Mouse (Mus musculus) intestine, postnatal 0 days (tissue): ENCODE data around the gene Rnft2. TPM values are rescaled to one million over a fixed set of nuclear protein-coding genes. Genes with fewer than 3 reads are reported as not detected.
A peak's percentile ranks its signal among the peaks of the same experiment; 100 is the strongest.

ENCODE experiments used
- ATAC-seq: fragments of 200-750 bp; cut with Nextera tagmentation; 2 replicates; pipeline ENCODE4 v1.8.0; 2017; ENCODE audit warnings: mild to moderate bottlenecking, moderate TSS enrichment, moderate library complexity
- H3K27ac ChIP-seq: fragments of 300-500 bp; sonication (generic); 2 replicates; pipeline ENCODE4 v1.5.1; 2014; ENCODE audit warnings: mild to moderate bottlenecking, low read depth, low read length, moderate library complexity
- H3K27me3 ChIP-seq: fragments of 300-500 bp; sonication (generic); replicated peaks from 2 replicates; pipeline ENCODE4 v1.6.1; 2014; ENCODE audit warnings: low read length, mixed read lengths; ENCODE audit not compliant: control insufficient read depth, insufficient read depth
- H3K36me3 ChIP-seq: fragments of 300-500 bp; sonication (generic); 2 replicates; pipeline ENCODE4 v1.6.1; 2014; ENCODE audit warnings: mild to moderate bottlenecking, moderate library complexity; ENCODE audit not compliant: control insufficient read depth, insufficient read depth
- H3K4me1 ChIP-seq: fragments of 300-500 bp; sonication (generic); replicated peaks from 2 replicates; pipeline ENCODE4 v1.6.1; 2014; ENCODE audit warnings: antibody characterized with exemption, low read length, mixed read lengths; ENCODE audit not compliant: control insufficient read depth, insufficient read depth
- H3K4me2 ChIP-seq: fragments of 300-500 bp; sonication (generic); replicated peaks from 2 replicates; pipeline ENCODE4 v1.6.1; 2014; ENCODE audit warnings: low read depth, mild to moderate bottlenecking, moderate library complexity
- H3K4me3 ChIP-seq: fragments of 300-500 bp; sonication (generic); 2 replicates; pipeline ENCODE4 v1.5.1; 2014; ENCODE audit warnings: low read depth, low read length
- H3K9ac ChIP-seq: fragments of 300-500 bp; sonication (generic); 2 replicates; pipeline ENCODE4 v1.6.1; 2014; ENCODE audit warnings: mild to moderate bottlenecking, low read depth, low read length
- H3K9me3 ChIP-seq: fragments of 300-500 bp; sonication (generic); 2 replicates; pipeline ENCODE4 v1.6.1; 2016; ENCODE audit warnings: mixed run types; ENCODE audit not compliant: control insufficient read depth
- CTCF ChIP-seq: sonication (generic); IDR thresholded peaks from 2 replicates; pipeline ENCODE4 v1.5.1; 2016; ENCODE audit warnings: low read depth, mild to moderate bottlenecking, control low read depth, antibody characterized with exemption, moderate library complexity
- WGBS: fragments of 180-500 bp; shearing (Covaris S2); extraction: QIAGEN DNeasy Blood & Tissue Kit; methylation state at CpG from one replicate; pipeline ENCODE4 v1.1.7; 2014; 5-methylcytosine and 5-hydroxymethylcytosine counted together
- polyA plus RNA-seq: library from polyadenylated mRNA; unstranded; fragments of >200 nt; fragmentation: Nextera tagmentation; extraction: Ambion mirVana; gene quantifications from 2 replicates; pipeline ENCODE4 v1.2.1, GENCODE M21; 2015

Gene Rnft2
- polyA plus RNA-seq, 1 experiment from 2014 or later = 0.42 TPM

DNA sequence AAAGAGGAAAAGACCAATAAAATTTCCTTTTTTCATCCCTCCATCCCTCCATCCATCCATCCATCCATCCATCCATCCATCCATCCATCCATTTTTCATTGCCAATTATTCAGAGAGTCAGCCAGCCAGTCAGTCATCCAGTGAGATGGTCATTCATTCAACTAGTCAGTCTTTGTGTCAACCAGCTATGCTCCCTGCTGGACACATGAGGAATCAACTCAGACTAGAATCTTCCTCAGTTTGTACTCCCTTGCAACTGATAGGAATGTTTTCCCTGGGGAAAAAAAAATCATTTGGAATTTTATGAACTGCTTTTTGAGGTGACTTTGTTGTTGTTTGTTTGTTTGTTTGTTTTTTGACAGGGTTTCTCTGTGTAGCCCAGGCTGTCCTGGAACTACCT, 79.5 kb downstream of the Rnft2 start:
- ATAC-seq = no peak
- Histone ChIP-seq H3K27ac (no peak overlapping the region), H3K9ac (no peak overlapping the region), H3K27me3 (peaks cover 52% of the 10 kb centered on the region), H3K4me1 (no peaks in the 10 kb centered on the region), H3K4me2 (no peak overlapping the region), H3K9me3 (no peaks in the 10 kb centered on the region), H3K4me3 (no peak overlapping the region), H3K36me3 (no peaks in the 10 kb centered on the region)
- peak; percentile 50 for TF ChIP-seq CTCF

DNA sequence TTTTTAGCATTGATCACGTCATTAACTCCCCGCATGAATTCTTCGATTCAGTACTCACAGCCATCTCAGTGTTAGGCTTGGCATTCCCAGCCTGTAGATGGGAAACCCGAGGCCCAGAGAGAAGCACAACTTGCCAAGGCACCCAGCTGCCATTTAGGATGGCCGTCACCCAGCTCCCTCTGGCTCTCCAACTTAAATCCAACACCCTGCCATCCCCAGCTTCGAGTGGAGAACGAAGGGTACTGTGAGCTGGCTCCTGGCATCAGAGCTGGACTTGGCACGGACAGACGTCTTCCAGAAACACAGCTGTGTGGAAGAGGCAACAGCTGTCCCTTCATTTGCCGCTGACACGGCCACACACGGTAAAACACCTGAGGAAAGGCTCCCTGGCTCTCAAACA, 80.3 kb downstream of the Rnft2 start, which contains the start of gene Hrk:
Hrk (plus strand) TSS at position 68 of the 400 bp plus-strand sequence.
- no peak within 1 kb of the TSS for H3K4me3 ChIP-seq
- no peak for TF ChIP-seq CTCF
- WGBS = 64% methylated on average over 12 of the region's 12 CpGs
- no peak within 1 kb of the TSS for H3K9ac ChIP-seq
- no peak within 1 kb of the TSS for H3K27ac ChIP-seq
- H3K27me3 ChIP-seq = peaks cover 43% of the 10 kb centered on the region
- no peak within 1 kb of the TSS for H3K4me2 ChIP-seq
- no peaks in the 10 kb centered on the region for H3K9me3 ChIP-seq
- no peaks in the 10 kb centered on the region for H3K36me3 ChIP-seq
- no peaks in the 10 kb centered on the region for H3K4me1 ChIP-seq
- no peak for ATAC-seq

DNA sequence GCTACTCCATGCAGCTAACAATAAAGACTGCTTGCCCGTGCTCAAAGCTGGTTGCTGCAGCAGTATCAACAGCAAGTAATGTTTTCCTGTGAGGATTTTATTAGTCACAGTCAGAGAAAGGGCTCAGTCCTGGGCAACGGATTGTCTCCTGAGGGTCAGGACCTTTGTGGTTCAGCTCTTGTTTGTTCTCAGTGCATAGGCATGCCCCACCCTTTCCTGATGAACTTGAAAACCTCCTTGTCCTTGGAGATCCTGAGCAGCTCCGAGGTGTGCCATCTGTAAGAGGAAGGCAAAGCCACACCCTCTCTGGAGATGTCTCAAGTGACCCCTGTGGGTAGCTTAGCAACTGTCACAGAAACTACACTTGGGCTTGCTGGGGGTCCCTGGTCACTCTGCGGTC, 84.2 kb downstream of the Rnft2 start:
- Histone ChIP-seq H3K27ac (no peak overlapping the region), H3K4me2 (no peak overlapping the region), H3K4me1 (no peaks in the 10 kb centered on the region), H3K9ac (no peak overlapping the region), H3K27me3 (peaks cover 21% of the 10 kb centered on the region), H3K9me3 (no peaks in the 10 kb centered on the region), H3K4me3 (no peak overlapping the region), H3K36me3 (no peaks in the 10 kb centered on the region)
- TF ChIP-seq CTCF = no peak
- 19% methylated on average over 4 of the region's 4 CpGs for WGBS
- ATAC-seq = no peak

DNA sequence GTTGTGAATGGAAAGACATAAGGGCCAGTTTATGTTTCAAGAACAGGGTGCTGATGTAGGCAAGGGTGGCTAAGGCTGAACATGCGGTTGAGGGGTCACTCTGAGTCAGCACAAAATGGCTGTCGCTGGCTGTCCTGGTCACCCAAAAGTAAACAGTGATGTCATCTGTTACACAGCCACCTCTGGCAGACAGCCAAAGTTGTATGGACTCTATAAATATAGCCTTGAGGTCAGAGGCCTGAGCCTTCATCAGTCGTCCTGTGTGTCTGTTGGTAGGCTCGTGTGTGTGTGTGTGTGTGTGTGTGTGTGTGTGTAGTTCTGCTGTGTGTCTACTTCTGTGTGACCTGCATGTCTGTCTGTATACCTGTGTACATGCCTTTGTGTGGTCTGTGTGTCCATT, 87.9 kb downstream of the Rnft2 start:
- H3K4me1 ChIP-seq = no peaks in the 10 kb centered on the region
- peaks cover 6% of the 10 kb centered on the region; the same call in 1 of the 2 replicates for H3K27me3 ChIP-seq
- H3K4me2 ChIP-seq = no peak overlapping the region
- no peak overlapping the region for H3K4me3 ChIP-seq
- no peak for TF ChIP-seq CTCF
- no peaks in the 10 kb centered on the region for H3K9me3 ChIP-seq
- 10% methylated on average over 4 of the region's 4 CpGs for WGBS
- no peak overlapping the region for H3K27ac ChIP-seq
- no peak overlapping the region for H3K9ac ChIP-seq
- H3K36me3 ChIP-seq = no peaks in the 10 kb centered on the region
- ATAC-seq = no peak

DNA sequence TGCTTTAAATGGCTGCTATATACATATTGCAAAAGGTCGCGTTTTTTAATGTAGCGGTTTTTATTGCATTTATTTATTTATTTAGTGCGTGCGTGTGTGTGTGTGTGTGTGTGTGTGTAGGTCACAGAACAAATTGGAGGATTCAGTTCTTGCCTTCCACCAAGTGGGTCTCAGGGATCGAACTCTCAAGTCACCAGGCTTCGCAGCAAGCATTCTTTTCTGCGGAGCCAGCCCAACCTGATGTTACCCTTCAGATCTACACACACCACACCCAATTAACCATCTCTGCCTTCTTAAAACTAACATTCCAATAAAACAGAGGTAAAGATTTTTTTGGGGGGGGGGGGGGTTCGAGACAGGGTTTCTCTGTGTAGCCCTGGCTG, 89.4 kb downstream of the Rnft2 start:
- Histone ChIP-seq H3K4me1 (no peaks in the 10 kb centered on the region), H3K9ac (0 out of 2 replicates have a peak overlapping the region, but pooled peaks have one; percentile 85), H3K4me3 (peak overlapping the region; percentile 80), H3K4me2 (peak overlapping the region; percentile 80), H3K27ac (no peak overlapping the region), H3K27me3 (no peaks in the 10 kb centered on the region), H3K9me3 (no peaks in the 10 kb centered on the region), H3K36me3 (no peaks in the 10 kb centered on the region)
- 15% methylated on average over 8 of the region's 9 CpGs for WGBS
- no peak for TF ChIP-seq CTCF
- no peak for ATAC-seq

DNA sequence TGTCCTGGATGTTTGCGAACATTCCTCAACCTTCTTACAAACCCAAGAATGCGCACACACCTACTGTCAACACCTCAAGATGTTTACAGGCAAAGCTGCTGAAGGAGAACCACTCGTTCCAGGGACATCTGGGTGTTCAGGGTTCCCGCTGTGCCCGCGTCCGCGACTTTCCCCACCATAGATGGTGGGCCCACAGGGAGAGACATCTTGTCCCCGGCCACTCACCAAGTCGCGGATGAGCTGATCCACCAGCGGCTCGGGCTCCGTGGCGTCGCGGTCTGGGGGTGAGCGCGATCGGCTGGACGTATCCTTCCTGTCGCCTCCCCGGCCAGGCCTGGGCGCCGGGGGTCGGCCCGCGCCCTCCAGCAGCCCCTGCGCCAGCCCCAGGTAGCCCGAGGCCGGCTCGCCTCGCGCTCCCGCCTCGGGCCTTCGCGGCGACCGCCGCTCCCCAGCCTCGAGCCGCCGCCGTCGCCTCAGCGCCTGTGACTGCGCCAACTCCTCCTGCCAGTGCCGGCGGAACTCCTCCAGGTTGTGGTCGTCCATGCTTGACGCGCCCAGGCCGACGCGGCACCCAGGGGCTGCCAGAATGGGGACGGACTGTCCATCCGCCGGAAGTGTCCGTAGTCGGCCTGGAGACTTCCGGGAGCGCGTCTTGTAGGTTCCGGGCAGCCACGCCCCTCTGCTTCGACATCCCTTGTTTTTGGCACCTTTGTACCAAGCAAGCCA, 89.9 kb downstream of the Rnft2 start, which contains the start of gene Fbxw8:
Fbxw8 (minus strand) TSS at position 626 of the 726 bp plus-strand sequence.
- Histone ChIP-seq H3K27ac (no peak within 1 kb of the TSS), H3K27me3 (no peaks in the 10 kb centered on the region), H3K36me3 (no peaks in the 10 kb centered on the region), H3K4me2 (peak within 1 kb of the TSS; percentile 80), H3K9ac (peak within 1 kb of the TSS; percentile 85), H3K4me3 (peak within 1 kb of the TSS; percentile 80), H3K9me3 (no peaks in the 10 kb centered on the region), H3K4me1 (no peaks in the 10 kb centered on the region)
- under 1% methylated on average over 61 of the region's 67 CpGs for WGBS
- TF ChIP-seq CTCF = no peak
- peak; percentile 87 for ATAC-seq
